Mouse (Mus musculus): ENCODE results near the gene Doc2g.
"Not testable (repeated sequence)": the region's sequence is repeated elsewhere in the genome, so short reads cannot be mapped to it uniquely, and the experiment has no call there.

Doc2g gene

GRCm38 (mm10) chr19:4018743-4019583 is 15.8 kb downstream of the Doc2g start:
- peak; percentile 86 for DNase-seq

GRCm38 (mm10) chr19:4023185-4023584 is 20.1 kb downstream of the Doc2g start:
- no peak for DNase-seq

GRCm38 (mm10) chr19:4027576-4027975 is 24.5 kb downstream of the Doc2g start:
- no peak for DNase-seq

GRCm38 (mm10) chr19:4032668-4033067 is 29.6 kb downstream of the Doc2g start:
- no peak for DNase-seq

- no peak for DNase-seq
These were observed 30.2 kb downstream of the Doc2g start for GRCm38 (mm10) chr19:4033298-4033697.

- no peak for DNase-seq
These were observed 30.6 kb downstream of the Doc2g start for GRCm38 (mm10) chr19:4033742-4034141.

GRCm38 (mm10) chr19:4036327-4037045 is 33.4 kb downstream of the Doc2g start:
- DNase-seq: peak; percentile 20

- not testable (repeated sequence) for DNase-seq
These were observed 34.2 kb downstream of the Doc2g start for GRCm38 (mm10) chr19:4037154-4037787.

- DNase-seq: peak; percentile 93
These were observed 34.7 kb downstream of the Doc2g start, which contains the start of gene Gstp1 for GRCm38 (mm10) chr19:4037788-4038232. TSS of gene Gstp1 (minus strand) at chr19:4037985.

- DNase-seq: not testable (repeated sequence)
These were observed 37.8 kb downstream of the Doc2g start for GRCm38 (mm10) chr19:4040941-4041340.

GRCm38 (mm10) chr19:4041500-4041899 is 38.4 kb downstream of the Doc2g start:
- not testable (repeated sequence) for DNase-seq

- no peak for DNase-seq
These were observed 39.0 kb downstream of the Doc2g start for GRCm38 (mm10) chr19:4042124-4042523.

GRCm38 (mm10) chr19:4044109-4044508 is 41.0 kb downstream of the Doc2g start:
- not testable (repeated sequence) for DNase-seq

- peak; percentile 63 for DNase-seq
These were observed 43.1 kb downstream of the Doc2g start, which contains the start of gene Gstp2 for GRCm38 (mm10) chr19:4045966-4046865. TSS of gene Gstp2 (minus strand) at chr19:4046023.

- DNase-seq: no peak
These were observed 43.7 kb downstream of the Doc2g start for GRCm38 (mm10) chr19:4046866-4047254.

- peak; percentile 89 for DNase-seq
These were observed 44.7 kb downstream of the Doc2g start for GRCm38 (mm10) chr19:4047859-4048258.

- not testable (repeated sequence) for DNase-seq
These were observed 46.0 kb downstream of the Doc2g start for GRCm38 (mm10) chr19:4049069-4049468.

- no peak for DNase-seq
These were observed 47.9 kb downstream of the Doc2g start for GRCm38 (mm10) chr19:4051016-4051415.

GRCm38 (mm10) chr19:4051741-4052515 is 48.8 kb downstream of the Doc2g start:
- peak; percentile 76 for DNase-seq

GRCm38 (mm10) chr19:4052516-4053030 is 49.5 kb downstream of the Doc2g start:
- DNase-seq: no peak

GRCm38 (mm10) chr19:4054613-4055012 is 51.5 kb downstream of the Doc2g start:
- DNase-seq: no peak

All from embryo, embryonic 11 days (tissue).